Mouse (Mus musculus): ENCODE measurements around the gene Rps9. TPM values are rescaled to one million over a fixed set of nuclear protein-coding genes. Genes with fewer than 3 reads are reported as not detected.

Gene Rps9
- polyA plus RNA-seq (2012; rRNA removed) = 2,051 and 2,190 TPM in 2 replicates

DNA sequence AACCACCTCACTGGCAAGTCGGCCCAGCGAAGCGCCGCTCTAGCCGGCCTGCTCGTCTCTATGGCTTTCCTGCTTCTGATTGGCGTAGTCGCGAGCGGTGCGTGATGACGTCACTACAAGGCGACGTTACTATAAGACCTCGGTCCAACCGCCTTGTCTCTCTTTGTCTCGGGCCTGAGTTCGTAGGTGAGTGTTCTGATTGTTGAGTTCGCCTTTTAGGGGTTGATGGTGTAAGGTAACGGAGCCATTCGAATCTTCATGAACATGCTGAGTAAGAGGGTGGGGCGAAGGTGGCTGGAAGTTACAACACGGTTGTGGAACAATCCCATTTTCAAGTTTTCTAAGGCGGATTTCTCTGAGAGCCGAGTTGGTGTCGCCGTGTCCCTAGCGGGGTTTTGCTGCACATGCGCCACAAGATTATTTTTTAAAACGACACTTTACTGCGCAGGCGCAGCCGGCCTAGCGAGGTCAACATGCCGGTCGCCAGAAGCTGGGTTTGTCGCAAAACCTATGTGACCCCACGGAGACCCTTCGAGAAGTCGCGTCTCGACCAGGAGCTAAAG lies at the start of gene Rps9:
Rps9 (plus strand) TSS at position 115 of the 563 bp plus-strand sequence.

DNA sequence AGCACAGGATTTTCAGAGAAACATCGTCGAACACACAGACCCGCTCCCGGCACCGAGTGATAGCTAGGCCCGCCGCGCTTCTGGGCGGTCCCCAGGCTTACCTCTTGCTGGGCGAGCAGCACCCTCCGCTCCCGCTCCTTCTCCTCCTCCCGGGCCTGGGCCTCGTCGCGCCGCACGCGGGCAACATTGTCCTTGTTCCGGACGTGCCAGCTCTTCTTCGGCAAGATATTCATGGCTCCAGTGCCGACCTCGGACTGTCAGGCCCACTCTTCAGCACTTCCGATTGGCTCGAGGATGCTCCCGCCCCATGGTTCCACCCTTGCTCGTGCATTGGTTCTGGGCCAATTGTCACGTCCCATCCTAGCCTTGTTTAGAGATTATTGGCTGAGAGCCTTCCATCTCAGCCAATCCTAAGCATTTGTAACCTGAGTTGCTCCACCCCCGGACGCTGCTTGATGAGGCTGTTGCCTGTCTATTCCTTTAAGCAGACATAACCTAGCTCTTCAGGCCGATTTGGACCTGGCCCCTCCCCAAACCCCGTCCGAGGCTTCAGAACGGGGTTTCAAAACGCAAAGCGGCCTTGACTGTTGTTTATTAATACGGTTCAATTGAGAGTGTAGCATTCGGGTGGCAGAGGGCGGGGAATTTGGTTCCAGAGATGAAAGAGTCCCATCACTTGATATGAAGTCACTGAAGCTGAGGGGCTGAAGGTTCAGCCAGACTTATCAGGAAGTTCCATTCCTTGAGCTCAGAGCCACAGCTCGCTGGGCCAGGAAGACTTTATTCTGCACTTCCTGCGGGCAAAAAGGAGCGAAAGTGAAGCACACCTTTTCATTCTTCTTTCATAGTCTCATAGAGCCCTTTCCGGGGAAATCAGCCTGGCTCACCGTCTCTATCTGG lies 38.3 kb upstream of the Rps9 start, which contains the start of gene Leng1:
Leng1 (minus strand) TSS at position 626 of the 900 bp plus-strand sequence.

DNA sequence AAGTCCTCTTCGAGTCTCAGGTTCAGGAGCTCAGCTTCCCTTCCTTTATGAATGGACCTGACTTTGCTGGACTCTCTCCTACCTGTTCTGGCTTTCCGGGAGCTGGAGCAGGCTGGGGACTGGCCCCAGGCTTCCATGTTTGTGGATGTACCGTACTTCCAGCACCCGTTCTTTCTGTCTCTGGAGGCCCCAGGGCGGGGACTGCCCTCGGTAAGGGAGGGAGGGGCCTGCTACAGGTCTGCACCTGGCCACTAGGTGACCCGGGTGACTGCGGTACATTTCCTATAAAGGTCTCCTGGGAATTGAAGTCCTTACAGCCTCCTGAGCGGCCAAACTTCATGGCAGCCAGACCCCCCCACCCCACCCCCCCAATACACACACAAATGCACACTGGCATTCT lies 26.5 kb upstream of the Rps9 start, which contains the start of gene Tmc4:
Tmc4 (minus strand) TSS at position 212 of the 400 bp plus-strand sequence.

DNA sequence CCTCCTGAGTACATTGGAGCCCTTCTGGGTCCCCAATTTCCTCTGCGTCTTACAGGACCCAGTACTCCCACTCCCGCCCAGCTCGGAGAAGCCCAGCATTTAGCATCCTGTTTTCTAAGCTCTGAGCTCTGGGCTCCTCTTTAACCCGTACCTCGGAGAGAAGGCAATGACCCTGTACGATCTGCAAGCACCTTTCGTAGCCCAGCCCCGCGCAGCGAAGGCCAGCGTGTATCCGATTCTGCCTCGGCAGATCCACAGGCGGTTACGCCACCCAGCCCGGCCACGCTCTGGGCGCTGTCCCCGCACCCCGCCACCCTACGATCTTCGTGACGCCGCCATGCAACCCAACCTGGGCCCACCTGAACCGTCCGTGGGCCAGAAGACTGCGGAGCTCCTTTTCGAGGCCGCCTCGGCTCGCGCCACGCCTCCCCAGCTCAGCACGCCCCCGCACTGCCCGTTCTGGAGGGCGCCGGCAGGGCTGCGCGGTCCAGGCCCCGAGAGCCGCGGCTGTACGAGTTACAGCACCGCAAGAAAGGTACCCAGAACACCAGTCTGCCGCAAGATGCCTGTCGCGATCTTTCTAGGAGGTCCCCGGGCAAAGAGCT lies 11.3 kb upstream of the Rps9 start, which contains the start of gene Tsen34:
Tsen34 (plus strand) TSS at position 482 of the 605 bp plus-strand sequence.

DNA sequence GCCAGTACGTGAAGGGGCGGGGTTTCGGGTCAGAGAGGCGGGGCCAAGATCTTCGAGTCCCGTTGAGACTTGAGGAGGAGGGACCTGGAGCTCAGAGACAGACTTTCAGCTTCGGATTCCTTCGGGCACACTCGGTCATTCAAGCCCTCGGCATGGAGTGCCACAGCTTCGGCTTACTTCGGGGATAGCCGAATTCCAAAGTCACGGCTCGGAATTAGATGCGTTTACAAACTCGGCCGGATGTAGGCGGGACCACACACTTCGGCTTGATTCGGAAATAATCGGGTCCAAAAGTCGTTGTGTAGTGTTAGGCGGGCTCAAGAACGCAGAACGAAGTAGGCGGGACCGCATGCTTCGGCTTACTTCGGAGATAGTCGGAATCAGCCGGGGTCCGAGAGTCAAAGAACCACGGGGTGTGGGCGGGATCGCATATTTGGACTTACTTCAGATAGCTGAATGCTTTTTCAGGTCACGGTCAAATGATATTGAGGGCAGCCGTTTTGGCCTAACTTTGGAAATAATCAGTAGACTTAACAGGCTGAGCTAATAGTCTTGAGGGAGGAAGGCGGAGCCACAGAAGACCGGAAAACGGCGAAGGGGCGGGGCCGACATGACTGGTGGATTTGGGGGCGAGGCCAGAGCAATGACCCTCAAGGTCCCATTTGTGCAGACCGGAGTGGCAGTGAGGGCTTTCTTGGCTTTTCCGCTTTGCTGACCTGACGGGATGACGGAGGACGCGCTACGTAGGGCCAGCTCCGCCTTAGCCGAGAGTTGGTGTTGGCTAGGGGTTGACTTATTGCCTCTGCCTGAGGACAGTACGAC lies 10.6 kb upstream of the Rps9 start, which contains the start of gene Mboat7:
Mboat7 (minus strand) TSS at position 537 of the 822 bp plus-strand sequence.

DNA sequence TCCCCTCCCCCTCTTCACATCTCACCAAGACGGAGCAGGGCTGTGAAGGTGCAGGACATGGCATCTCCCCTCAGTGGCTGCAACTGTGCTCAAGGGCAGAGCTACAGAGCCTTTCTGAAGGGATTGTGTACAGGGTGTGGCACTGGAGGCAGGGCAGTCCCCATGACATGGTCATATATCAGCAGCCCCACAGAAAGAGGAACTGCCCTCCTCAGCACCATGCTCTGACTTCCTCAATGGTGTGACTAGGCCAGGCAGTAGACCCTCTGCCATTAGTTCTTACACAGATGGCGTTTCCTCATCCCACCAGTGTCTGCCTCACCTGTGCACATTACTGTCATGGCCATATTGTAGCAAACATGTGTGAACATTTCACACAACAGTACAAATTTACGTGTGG lies 16.5 kb downstream of the Rps9 start, which contains the start of gene Pirb:
Pirb (minus strand) TSS at position 124 of the 400 bp plus-strand sequence.

Other genes starting within 250 kb of the Rps9 start
- gene Tarm1, start 201.4 kb upstream of the Rps9 start, polyA plus RNA-seq (2012; rRNA removed) = 0.09 and 0.10 TPM in 2 replicates
- 0.07 and 0.09 TPM in 2 replicates for gene Oscar, start 87.8 kb upstream of the Rps9 start, polyA plus RNA-seq (2012; rRNA removed)
- 96.0 and 97.2 TPM in 2 replicates for gene Ndufa3, start 86.6 kb upstream of the Rps9 start, polyA plus RNA-seq (2012; rRNA removed)
- gene Tfpt, start 74.1 kb upstream of the Rps9 start, polyA plus RNA-seq (2012; rRNA removed) = 11.8 TPM in 2 replicates
- gene Prpf31, start 74.0 kb upstream of the Rps9 start, polyA plus RNA-seq (2012; rRNA removed) = 27.8 and 30.8 TPM in 2 replicates
- 23.9 and 29.4 TPM in 2 replicates for gene Cnot3, start 58.7 kb upstream of the Rps9 start, polyA plus RNA-seq (2012; rRNA removed)
- gene Leng1, start 38.2 kb upstream of the Rps9 start, polyA plus RNA-seq (2012; rRNA removed) = 3.5 and 3.9 TPM in 2 replicates
- 4.6 and 5.2 TPM in 2 replicates for gene Tmc4, start 26.4 kb upstream of the Rps9 start, polyA plus RNA-seq (2012; rRNA removed)
- gene Tsen34, start 11.1 kb upstream of the Rps9 start, polyA plus RNA-seq (2012; rRNA removed) = 20.7 and 24.8 TPM in 2 replicates
- 9.0 and 10.6 TPM in 2 replicates for gene Mboat7, start 10.5 kb upstream of the Rps9 start, polyA plus RNA-seq (2012; rRNA removed)
- gene Pirb, start 16.4 kb downstream of the Rps9 start, polyA plus RNA-seq (2012; rRNA removed) = 1.1 and 1.4 TPM in 2 replicates
- 0.02 and 0.07 TPM in 2 replicates for gene Gm15448, start 121.7 kb downstream of the Rps9 start, polyA plus RNA-seq (2012; rRNA removed)
- gene Pira2, start 141.1 kb downstream of the Rps9 start, polyA plus RNA-seq (2012; rRNA removed) = 0.35 and 0.55 TPM in 2 replicates
- gene Gm14548, start 194.1 kb downstream of the Rps9 start, polyA plus RNA-seq (2012; rRNA removed) = 0.12 and 0.23 TPM in 2 replicates
- gene Lilra6, start 211.5 kb downstream of the Rps9 start, polyA plus RNA-seq (2012; rRNA removed) = 0.15 and 0.27 TPM in 2 replicates

Data from liver, embryonic 14 days (tissue).